Mouse (Mus musculus) subcutaneous adipose tissue, adult 2 months (tissue): ENCODE results near the gene Pfn5. TPM values are rescaled to one million over a fixed set of nuclear protein-coding genes. Genes with fewer than 3 reads are reported as not detected.

Source experiments
- polyA plus RNA-seq: library from polyadenylated mRNA; depleted of rRNA; stranded (reverse); fragments of >200 nt; gene quantifications from 2 replicates; pipeline ENCODE4 v1.2.3, GENCODE M21; 2012; ENCODE audit warnings: low replicate concordance; rRNA removed

Gene Pfn5
- polyA plus RNA-seq: not detected in 2 replicates

GRCm38 (mm10) chrX:95557887-95558286, at the start of gene Pfn5, which contains the start of gene Asb12:
Gene Pfn5 (plus strand): TSS chrX:95558104.
Gene Asb12 (minus strand): TSS chrX:95557987.

Other genes with a start within 250 kb of the Pfn5 start
- 6.3 and 9.1 TPM in 2 replicates for gene Amer1, start 113.2 kb upstream of the Pfn5 start, polyA plus RNA-seq
- gene Asb12, start 117 bp upstream of the Pfn5 start, polyA plus RNA-seq: 2.6 and 6.2 TPM in 2 replicates
- 2.0 and 5.1 TPM in 2 replicates for gene Zc4h2, start 100.4 kb downstream of the Pfn5 start, polyA plus RNA-seq
- 0.32 and 2.8 TPM in 2 replicates for gene Zc3h12b, start 153.6 kb downstream of the Pfn5 start, polyA plus RNA-seq